Comparison of ENCODE assay signal across 16 mouse cellular contexts in the genomic region with DNA sequence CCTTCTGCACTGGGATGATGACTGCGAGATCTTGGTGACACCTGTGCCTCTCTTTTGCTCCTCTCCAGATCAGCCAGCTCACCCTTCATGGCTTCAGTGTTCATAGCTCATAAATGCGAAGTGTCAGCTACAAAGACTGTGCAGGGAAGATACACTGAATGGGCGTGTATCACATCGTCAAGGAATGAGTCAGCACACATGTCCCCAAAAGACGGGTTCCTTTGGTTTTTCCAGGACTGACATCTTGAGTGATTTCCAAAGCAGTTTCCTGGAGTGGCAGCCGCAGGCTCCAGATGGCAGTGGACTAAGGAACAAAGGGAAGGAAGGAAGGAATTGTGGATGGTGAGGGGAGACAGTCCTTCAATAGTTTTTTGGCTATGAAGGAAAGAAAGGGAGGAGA. TPM values are rescaled to one million over a fixed set of nuclear protein-coding genes. Genes with fewer than 3 reads are reported as not detected.
DNase-seq lines count a peak whose midpoint lies in the region; ATAC-seq and TF ChIP-seq lines count a peak whose summit lies in the region.
"Had no signal": no experiment of that assay in that cellular context is flagged by ENCODE, and none has a peak within 500 bp of the region (broad histone marks: within the 10 kb centered on the region; RNA-seq: fewer than 3 reads in every experiment).

No protein-coding gene starts in this region.

- no peaks in the 10 kb centered on the region for H3K4me1 ChIP-seq in kidney, adult 2 months (ENCODE audit: control insufficient read depth, insufficient read depth, low read length)
- peaks cover 5% of the 10 kb centered on the region; the same call in 1 of the 2 replicates for H3K4me1 ChIP-seq in forebrain, embryonic 16.5 days (replicated peaks; ENCODE audit: control insufficient read depth, insufficient read depth, low read length)
- H3K4me1 ChIP-seq: liver, embryonic 13.5 days had no signal

- 37% methylated on average over 6 of the region's 6 CpGs for WGBS in kidney, adult 2 months
- 35% methylated on average over 6 of the region's 6 CpGs for WGBS in forebrain, embryonic 16.5 days

- no peaks in the 10 kb centered on the region for H3K27me3 ChIP-seq in kidney, adult 2 months (replicated peaks; ENCODE audit: control insufficient read depth, insufficient read depth, low read length)
- no peaks in the 10 kb centered on the region for H3K27me3 ChIP-seq in forebrain, embryonic 16.5 days (replicated peaks; ENCODE audit: control insufficient read depth, insufficient read depth, low read length)
- H3K27me3 ChIP-seq: heart, embryonic 13.5 days; liver, embryonic 13.5 days; neural tube, embryonic 13.5 days had no signal

- H3K36me3 ChIP-seq in kidney, adult 2 months (ENCODE audit: control insufficient read depth, insufficient read depth, low read length) = no peaks in the 10 kb centered on the region
- H3K36me3 ChIP-seq in forebrain, embryonic 16.5 days (ENCODE audit: control insufficient read depth, insufficient read depth) = no peaks in the 10 kb centered on the region
- H3K36me3 ChIP-seq: G1E; heart, embryonic 13.5 days; liver, embryonic 13.5 days; neural tube, embryonic 13.5 days had no signal

- no peak for TF ChIP-seq POLR2A in kidney, adult 2 months (IDR thresholded peaks at IDR 0.05; ENCODE audit: low read depth, low read length)

- H3K4me3 ChIP-seq in kidney, adult 2 months (ENCODE audit: insufficient read depth, low read depth, low read length) = no peak overlapping the region
- H3K4me3 ChIP-seq in forebrain, embryonic 16.5 days (replicated peaks; ENCODE audit: low read length) = no peak overlapping the region
- H3K4me3 ChIP-seq: heart, embryonic 13.5 days; liver, embryonic 13.5 days; neural tube, embryonic 13.5 days had no signal

- peak; percentile 10 for DNase-seq in embryo, embryonic 10.5 days (ENCODE audit: low spot score)
- DNase-seq in embryo, embryonic 9.5 days (ENCODE audit: extremely low spot score) = no peak
- DNase-seq in kidney, adult 2 months = peak; percentile 5
- DNase-seq in kidney, adult 8-10 months = no peak
- DNase-seq in 416B (ENCODE audit: low read depth) = peak; percentile 57
- DNase-seq in adrenal gland, postnatal 10 days = no peak
- DNase-seq in gastrocnemius, adult 18-20 months (ENCODE audit: low spot score) = no peak
- DNase-seq: cerebellum, postnatal 10 days; gastrocnemius, postnatal 10 days; kidney, postnatal 10 days; layer of hippocampus, adult 9-11 months; liver, embryonic 13.5 days had no signal

- no peak overlapping the region for H3K9ac ChIP-seq in forebrain, embryonic 16.5 days (replicated peaks; ENCODE audit: low read depth, low read length)
- H3K9ac ChIP-seq: heart, embryonic 13.5 days; liver, embryonic 13.5 days; neural tube, embryonic 13.5 days had no signal

- TF ChIP-seq CTCF in kidney, adult 2 months (conservative IDR thresholded peaks at IDR 0.05; ENCODE audit: insufficient read depth, insufficient read length, low read depth, low read length) = no peak

- H3K9me3 ChIP-seq in forebrain, embryonic 16.5 days (ENCODE audit: control insufficient read depth, low read length) = no peaks in the 10 kb centered on the region
- H3K9me3 ChIP-seq: heart, embryonic 13.5 days; liver, embryonic 13.5 days; neural tube, embryonic 13.5 days had no signal

- no peak overlapping the region for H3K4me2 ChIP-seq in forebrain, embryonic 16.5 days (ENCODE audit: low read length)
- H3K4me2 ChIP-seq: heart, embryonic 13.5 days; liver, embryonic 13.5 days; neural tube, embryonic 13.5 days had no signal

- no peak overlapping the region for H3K27ac ChIP-seq in kidney, adult 2 months (ENCODE audit: insufficient read depth, low read depth, low read length)
- H3K27ac ChIP-seq in forebrain, embryonic 16.5 days (ENCODE audit: low read length) = no peak overlapping the region
- H3K27ac ChIP-seq: heart, embryonic 13.5 days; liver, embryonic 13.5 days; neural tube, embryonic 13.5 days had no signal

- ATAC-seq in forebrain, embryonic 16.5 days = peak; percentile 56

RNA-seq across cellular contexts. Expression of a gene that starts 55.8 kb away (rescaled TPM):
- polyA plus RNA-seq in kidney, adult 2 months (2012; rRNA removed) = 1.6 and 1.9 TPM in 2 replicates
- polyA plus RNA-seq in forebrain, embryonic 16.5 days (2015; fragmentation: Nextera tagmentation; extraction: Ambion mirVana) = 4.3 and 6.1 TPM in 2 replicates
- 10 to 100 TPM; 26.8 to 31.8 TPM for total RNA-seq in adrenal gland, postnatal 10 days (2021)
- total RNA-seq in gastrocnemius, adult 18-20 months (2021) = 1 to 10 TPM; 3.2 to 3.8 TPM
- polyA plus RNA-seq: G1E had no signal

Comparison
In these comparisons a context has a peak if more than half of its experiments do, and no peak if none do; other contexts are left out.
1. DNase-seq: peak in embryo, embryonic 10.5 days (single experiment), kidney, adult 2 months (single experiment) and 416B (single experiment); none in embryo, embryonic 9.5 days (single experiment), kidney, adult 8-10 months (0 of 2), adrenal gland, postnatal 10 days (single experiment) and gastrocnemius, adult 18-20 months (single experiment).
2. RNA of a gene that starts 55.8 kb away (total RNA-seq): 26.8 to 31.8 TPM in adrenal gland, postnatal 10 days; 3.2 to 3.8 TPM in gastrocnemius, adult 18-20 months; every median in the first group is over 4 times any median in the second.